Mouse (Mus musculus): ENCODE measurements around the gene Fkbp15.

DNA sequence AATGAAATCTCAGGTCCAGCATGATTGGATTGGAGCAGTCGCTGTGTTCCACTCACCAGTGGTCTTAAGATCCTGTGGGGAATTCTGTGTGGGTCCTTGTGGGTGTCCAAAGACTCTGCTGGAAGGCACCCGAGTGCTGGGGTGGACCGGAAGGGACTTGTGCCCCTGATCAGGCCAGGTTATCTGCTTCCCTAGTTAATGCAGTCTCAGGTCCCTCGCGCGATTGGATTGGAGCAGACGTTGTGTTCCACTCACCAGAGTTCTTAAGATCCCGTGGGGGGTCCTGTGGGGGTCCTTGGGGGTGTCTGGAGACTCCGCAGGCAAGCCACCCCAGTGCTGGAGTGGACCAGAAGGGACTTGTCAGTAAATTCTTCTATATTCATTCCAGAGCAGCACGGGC lies 87.7 kb downstream of the Fkbp15 start:
- no peak for TF ChIP-seq CHD2 (IDR thresholded peaks at IDR 0.05; ENCODE audit: low read depth, low read length)
- TF ChIP-seq ZC3H11A (IDR thresholded peaks at IDR 0.05; ENCODE audit: borderline replicate concordance, low read depth, low read length), result no peak
